Mouse (Mus musculus) forebrain, embryonic 11.5 days (tissue): ENCODE measurements around the gene Porcn. TPM values are rescaled to one million over a fixed set of nuclear protein-coding genes. Genes with fewer than 3 reads are reported as not detected.

Source experiments
- ATAC-seq: fragments of 200-750 bp; cut with Nextera tagmentation; replicated peaks from 2 replicates; pipeline ENCODE4 v1.8.0; 2017; ENCODE audit warnings: moderate TSS enrichment; ENCODE audit not compliant: low FRiP score
- DNase-seq: peaks from one replicate; pipeline ENCODE4 v3.0.0-alpha.2; 2017; ENCODE audit warnings: low spot score
- H3K27ac ChIP-seq: fragments of 300-500 bp; sonication (generic); 2 replicates; pipeline ENCODE4 v1.5.1; 2014; ENCODE audit warnings: low read depth, low read length
- H3K27me3 ChIP-seq: fragments of 300-500 bp; sonication (generic); 2 replicates; pipeline ENCODE4 v1.6.1; 2014; ENCODE audit warnings: mild to moderate bottlenecking, low read length, mixed read lengths; ENCODE audit not compliant: control insufficient read depth, insufficient read depth
- H3K36me3 ChIP-seq: fragments of 300-500 bp; sonication (generic); 2 replicates; pipeline ENCODE4 v1.6.1; 2014; ENCODE audit warnings: mild to moderate bottlenecking, low read length, moderate library complexity, mixed read lengths; ENCODE audit not compliant: control insufficient read depth, insufficient read depth
- H3K4me1 ChIP-seq: fragments of 300-500 bp; sonication (generic); replicated peaks from 2 replicates; pipeline ENCODE4 v1.6.1; 2014; ENCODE audit warnings: low read length, mixed read lengths; ENCODE audit not compliant: control insufficient read depth, insufficient read depth
- H3K4me2 ChIP-seq: fragments of 300-500 bp; sonication (generic); 2 replicates; pipeline ENCODE4 v1.6.1; 2014; ENCODE audit warnings: low read depth, mild to moderate bottlenecking, low read length, moderate library complexity, mixed read lengths; ENCODE audit not compliant: severe bottlenecking
- H3K4me3 ChIP-seq: fragments of 300-500 bp; sonication (generic); 2 replicates; pipeline ENCODE4 v1.5.1; 2014; ENCODE audit warnings: low read depth, low read length
- H3K9ac ChIP-seq: fragments of 300-500 bp; sonication (generic); 2 replicates; pipeline ENCODE4 v1.6.1; 2014; ENCODE audit warnings: low read length
- H3K9me3 ChIP-seq: fragments of 300-500 bp; sonication (generic); 2 replicates; pipeline ENCODE4 v1.6.1; 2016; ENCODE audit warnings: low read length, mixed read lengths; ENCODE audit not compliant: control insufficient read depth
- WGBS: fragments of 180-500 bp; shearing (Covaris S2); extraction: QIAGEN DNeasy Blood & Tissue Kit; methylation state at CpG from one replicate; pipeline ENCODE4 v1.1.7; 2014; 5-methylcytosine and 5-hydroxymethylcytosine counted together
- polyA plus RNA-seq: library from polyadenylated mRNA; unstranded; fragments of >200 nt; fragmentation: Nextera tagmentation; extraction: Ambion mirVana; gene quantifications from 2 replicates; pipeline ENCODE4 v1.2.1, GENCODE M21; 2014

Porcn gene
- polyA plus RNA-seq, 1 experiment from 2014 or later = 14.5 TPM

DNA sequence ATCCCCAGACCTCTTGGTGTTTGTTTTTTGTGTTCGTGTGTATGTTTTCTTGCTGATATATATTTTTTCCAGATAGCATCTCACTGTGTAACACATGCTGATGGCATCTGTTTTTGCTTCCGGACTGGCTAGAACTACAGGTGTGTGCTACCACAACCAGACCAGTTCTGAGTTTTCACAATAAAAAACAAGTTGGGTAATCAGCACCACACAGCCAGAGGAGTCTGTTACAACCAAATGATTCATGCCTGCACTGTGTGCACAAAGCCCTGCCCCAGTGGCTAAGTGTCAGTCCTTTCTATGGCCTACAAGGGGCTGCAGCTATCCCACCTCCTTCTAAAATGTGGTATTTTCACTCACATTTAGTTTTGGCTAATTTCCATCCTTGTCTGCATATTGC is 30.4 kb upstream of the Porcn start:
- H3K9me3 ChIP-seq = no peaks in the 10 kb centered on the region
- no peak for ATAC-seq
- H3K4me3 ChIP-seq = no peak overlapping the region
- no peak overlapping the region for H3K27ac ChIP-seq
- WGBS = 84% methylated on average over 2 of the region's 2 CpGs
- no peak for DNase-seq
- H3K27me3 ChIP-seq = no peaks in the 10 kb centered on the region
- H3K4me2 ChIP-seq = no peak overlapping the region
- no peak overlapping the region for H3K9ac ChIP-seq
- no peaks in the 10 kb centered on the region for H3K4me1 ChIP-seq
- no peaks in the 10 kb centered on the region for H3K36me3 ChIP-seq

DNA sequence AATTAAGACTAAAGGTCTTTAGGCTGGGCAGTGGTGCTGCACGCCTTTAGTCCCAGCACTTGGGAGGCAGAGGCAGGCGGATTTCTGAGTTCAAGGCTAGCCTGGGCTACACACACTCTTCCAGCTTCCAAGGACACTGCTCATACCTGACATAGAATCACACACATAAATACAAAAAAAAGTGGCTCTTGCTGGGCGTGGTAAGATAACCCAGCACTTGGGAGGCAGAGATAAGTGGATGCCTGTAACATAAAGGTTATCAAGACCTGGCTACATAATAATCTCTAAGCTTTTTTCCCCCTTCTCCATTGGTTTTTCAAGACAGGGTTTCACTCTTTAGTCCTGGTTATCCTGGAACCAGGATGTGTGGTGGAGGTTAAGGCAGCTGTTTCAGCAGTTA is 27.3 kb upstream of the Porcn start:
- Histone ChIP-seq H3K27ac (no peak overlapping the region), H3K36me3 (no peaks in the 10 kb centered on the region), H3K9me3 (no peaks in the 10 kb centered on the region), H3K4me1 (no peaks in the 10 kb centered on the region), H3K27me3 (no peaks in the 10 kb centered on the region), H3K4me3 (no peak overlapping the region), H3K4me2 (no peak overlapping the region), H3K9ac (no peak overlapping the region)
- ATAC-seq = no peak
- WGBS = 72% methylated on average over 3 of the region's 3 CpGs
- no peak for DNase-seq

DNA sequence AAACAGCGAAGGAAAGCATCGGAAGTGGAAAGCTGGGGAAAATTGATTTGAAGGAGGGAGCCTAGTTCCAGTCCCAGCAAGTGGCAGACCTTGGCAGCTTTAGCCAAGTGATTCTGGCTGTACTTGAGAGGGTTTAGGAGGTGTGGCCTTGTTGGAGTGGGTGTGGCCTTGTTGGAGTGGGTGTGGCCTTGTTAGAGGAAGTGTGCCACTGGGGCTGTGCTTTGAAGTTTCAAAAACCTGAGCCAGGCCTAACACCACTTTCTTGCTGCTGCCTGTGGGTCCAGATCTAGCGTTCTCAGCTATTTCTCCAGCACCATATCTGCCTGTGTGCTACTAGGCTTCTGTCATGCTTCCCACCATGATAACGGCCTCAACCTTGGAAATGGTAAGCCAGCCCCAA is 23.9 kb upstream of the Porcn start:
- DNase-seq = no peak
- Histone ChIP-seq H3K27me3 (no peaks in the 10 kb centered on the region), H3K27ac (no peak overlapping the region), H3K4me3 (no peak overlapping the region), H3K4me1 (no peaks in the 10 kb centered on the region), H3K36me3 (no peaks in the 10 kb centered on the region), H3K9me3 (no peaks in the 10 kb centered on the region), H3K4me2 (no peak overlapping the region), H3K9ac (no peak overlapping the region)
- no peak for ATAC-seq
- 79% methylated on average over 4 of the region's 4 CpGs for WGBS

DNA sequence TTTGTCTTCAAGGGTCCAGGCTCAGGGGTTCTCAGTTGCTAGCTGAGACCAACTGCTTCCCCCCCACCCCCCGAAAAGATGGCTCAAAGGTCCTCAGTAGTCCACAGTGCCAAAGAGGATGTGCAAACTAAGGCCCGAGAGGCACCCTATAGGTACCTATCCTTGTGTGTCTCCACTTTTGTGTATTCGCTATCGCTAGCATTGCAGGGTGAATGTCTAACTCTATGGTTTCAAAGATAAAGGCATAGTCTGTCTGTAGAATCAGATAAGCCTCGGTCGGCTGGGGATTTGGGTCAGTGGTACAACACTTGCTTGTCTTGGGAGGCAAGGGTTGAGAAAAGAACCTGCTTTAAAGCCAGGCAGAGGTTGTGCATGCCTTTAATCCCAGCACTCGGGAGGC is 17.1 kb upstream of the Porcn start:
- Histone ChIP-seq H3K4me2 (no peak overlapping the region), H3K4me3 (no peak overlapping the region), H3K9ac (no peak overlapping the region), H3K9me3 (no peaks in the 10 kb centered on the region), H3K27me3 (no peaks in the 10 kb centered on the region), H3K36me3 (no peaks in the 10 kb centered on the region), H3K27ac (no peak overlapping the region), H3K4me1 (no peaks in the 10 kb centered on the region)
- no peak for DNase-seq
- ATAC-seq = no peak
- WGBS = 87% methylated on average over 7 of the region's 7 CpGs

DNA sequence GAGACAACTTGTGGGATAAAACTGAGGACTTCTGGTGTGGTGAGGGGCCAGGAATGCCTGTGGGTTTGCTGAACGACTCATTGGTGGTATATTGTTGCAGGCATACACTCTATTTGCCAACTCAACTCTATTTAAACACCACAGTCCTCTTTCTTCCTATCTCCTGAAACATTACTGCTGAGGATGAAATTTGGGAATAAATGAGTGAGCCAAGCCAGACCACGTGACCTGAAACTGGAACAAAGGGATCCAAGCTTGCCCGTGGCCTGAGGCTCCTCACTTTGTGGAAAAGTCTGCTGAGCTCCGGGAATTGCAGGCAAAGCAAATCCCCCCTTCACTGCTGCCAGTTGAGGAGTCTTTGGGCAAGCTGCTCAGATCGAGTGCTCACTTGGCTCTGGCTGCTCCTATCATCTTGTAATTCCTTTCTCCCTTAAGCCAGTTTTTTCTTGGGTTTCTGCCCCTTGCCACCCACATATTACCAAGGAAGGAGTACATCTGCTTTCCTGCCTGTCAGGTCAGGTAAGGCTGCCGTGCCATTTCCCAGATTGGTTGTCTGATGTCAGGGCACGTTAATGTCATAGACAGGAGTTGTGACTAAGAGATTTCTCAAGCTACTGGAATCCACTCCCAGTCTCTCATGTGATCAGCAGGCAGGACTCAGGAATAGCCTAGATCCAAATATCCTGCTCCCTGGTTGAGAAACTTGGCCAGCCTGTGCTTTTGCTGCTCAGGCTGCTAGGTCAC is 16.5 kb upstream of the Porcn start:
- Histone ChIP-seq H3K9me3 (no peaks in the 10 kb centered on the region), H3K4me2 (no peak overlapping the region), H3K4me1 (no peaks in the 10 kb centered on the region), H3K27ac (no peak overlapping the region), H3K36me3 (no peaks in the 10 kb centered on the region), H3K9ac (no peak overlapping the region), H3K4me3 (no peak overlapping the region), H3K27me3 (no peaks in the 10 kb centered on the region)
- ATAC-seq (no peak), DNase-seq (no peak)
- 57% methylated on average over 7 of the region's 7 CpGs for WGBS

DNA sequence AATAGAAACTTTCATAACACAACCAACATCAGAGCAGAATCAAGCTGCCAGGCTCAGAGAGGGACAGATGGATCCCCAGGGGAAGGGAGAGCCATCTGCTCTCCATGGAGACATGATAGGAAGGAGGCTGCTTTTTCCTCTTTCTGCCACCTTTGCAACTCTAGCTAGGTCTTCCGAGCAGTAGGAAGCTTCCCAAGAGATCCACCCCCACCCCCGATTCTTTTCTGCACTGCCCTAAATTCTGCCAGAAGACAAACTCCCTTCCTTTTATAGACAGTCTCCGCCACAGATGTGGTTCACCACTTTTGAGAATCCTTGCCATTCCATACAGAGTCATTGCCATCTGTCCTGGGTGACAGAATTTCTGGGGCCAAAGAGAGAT is 16.0 kb upstream of the Porcn start:
- ATAC-seq (no peak), DNase-seq (no peak)
- no peaks in the 10 kb centered on the region for H3K27me3 ChIP-seq
- WGBS = 69% methylated on average over 3 of the region's 3 CpGs
- no peaks in the 10 kb centered on the region for H3K4me1 ChIP-seq
- H3K9ac ChIP-seq = no peak overlapping the region
- H3K9me3 ChIP-seq = no peaks in the 10 kb centered on the region
- no peak overlapping the region for H3K27ac ChIP-seq
- H3K4me3 ChIP-seq = no peak overlapping the region
- H3K36me3 ChIP-seq = no peaks in the 10 kb centered on the region
- no peak overlapping the region for H3K4me2 ChIP-seq

DNA sequence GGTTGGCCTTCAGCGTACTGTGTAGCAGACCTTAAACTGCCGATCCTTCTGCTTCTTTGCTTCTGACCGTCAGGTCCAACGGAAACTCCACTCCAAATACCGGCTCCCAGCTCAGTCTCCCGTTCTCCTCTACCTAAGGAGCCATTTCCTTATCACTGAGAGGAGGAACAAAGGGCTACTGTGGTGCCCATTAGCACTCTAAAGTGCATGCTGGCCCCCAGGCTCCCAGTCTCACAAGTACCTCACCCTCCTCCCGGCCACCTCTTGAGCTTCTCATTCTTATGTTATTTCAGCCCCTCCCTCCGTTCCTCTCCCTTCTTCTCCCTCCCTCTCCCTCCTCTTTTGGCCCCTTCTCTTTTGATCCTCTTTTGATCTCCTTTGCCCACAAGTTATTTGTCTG is 13.3 kb upstream of the Porcn start:
- H3K4me3 ChIP-seq = no peak overlapping the region
- H3K4me1 ChIP-seq = no peaks in the 10 kb centered on the region
- H3K27ac ChIP-seq = no peak overlapping the region
- DNase-seq (no peak), ATAC-seq (no peak)
- H3K9me3 ChIP-seq = no peaks in the 10 kb centered on the region
- H3K4me2 ChIP-seq = no peak overlapping the region
- H3K36me3 ChIP-seq = no peaks in the 10 kb centered on the region
- no peak overlapping the region for H3K9ac ChIP-seq
- 35% methylated on average over 8 of the region's 8 CpGs for WGBS
- H3K27me3 ChIP-seq = no peaks in the 10 kb centered on the region

DNA sequence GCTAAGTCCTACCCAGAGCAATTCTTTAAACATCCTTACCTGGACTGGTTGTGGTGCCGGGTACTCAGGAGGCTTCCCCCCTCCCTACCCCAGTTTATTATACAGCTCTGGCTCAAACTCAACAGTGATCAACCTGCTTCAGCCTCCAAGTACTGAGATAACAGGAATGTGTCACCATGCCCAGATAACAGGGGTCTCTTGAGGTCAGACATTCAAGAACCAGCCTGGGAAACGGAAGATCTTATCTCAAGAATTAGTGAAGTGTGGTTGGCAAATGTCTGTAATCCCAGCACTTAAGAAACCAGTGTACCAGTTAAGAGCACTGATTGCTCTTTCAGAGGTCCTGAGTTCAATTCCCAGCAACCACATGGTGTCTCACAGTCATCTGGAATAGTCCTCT is 11.8 kb upstream of the Porcn start:
- Histone ChIP-seq H3K9ac (no peak overlapping the region), H3K36me3 (no peaks in the 10 kb centered on the region), H3K27ac (no peak overlapping the region), H3K4me2 (no peak overlapping the region), H3K4me1 (no peaks in the 10 kb centered on the region), H3K27me3 (no peaks in the 10 kb centered on the region), H3K9me3 (no peaks in the 10 kb centered on the region), H3K4me3 (no peak overlapping the region)
- ATAC-seq (no peak), DNase-seq (no peak)
- 57% methylated on average over 2 of the region's 2 CpGs for WGBS

DNA sequence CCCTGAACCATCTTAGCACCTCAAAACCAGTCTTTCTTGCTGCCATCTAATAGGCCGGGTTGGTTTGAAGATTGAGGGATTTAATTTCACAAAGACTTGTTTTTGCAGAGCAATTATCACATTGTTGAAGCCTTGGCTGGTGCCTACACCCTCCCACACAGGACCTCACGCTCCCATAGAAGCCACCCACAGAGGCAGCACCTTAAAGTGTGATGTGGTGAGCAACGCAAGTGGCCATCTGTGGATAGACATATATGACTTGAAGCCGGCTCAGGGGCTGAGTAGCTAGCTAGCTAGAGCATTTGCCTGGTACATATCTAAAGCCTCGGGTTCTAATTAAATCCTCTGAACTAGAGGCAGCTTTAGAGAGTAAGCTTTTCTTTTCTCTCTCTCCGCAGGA is 11.1 kb upstream of the Porcn start:
- WGBS = 24% methylated on average over 6 of the region's 6 CpGs
- Histone ChIP-seq H3K4me3 (no peak overlapping the region), H3K4me1 (no peaks in the 10 kb centered on the region), H3K9ac (no peak overlapping the region), H3K9me3 (no peaks in the 10 kb centered on the region), H3K27ac (no peak overlapping the region), H3K36me3 (no peaks in the 10 kb centered on the region), H3K4me2 (no peak overlapping the region), H3K27me3 (no peaks in the 10 kb centered on the region)
- no peak for ATAC-seq
- DNase-seq = no peak
